Mouse (Mus musculus): ENCODE data around the gene Micall1.

DNA sequence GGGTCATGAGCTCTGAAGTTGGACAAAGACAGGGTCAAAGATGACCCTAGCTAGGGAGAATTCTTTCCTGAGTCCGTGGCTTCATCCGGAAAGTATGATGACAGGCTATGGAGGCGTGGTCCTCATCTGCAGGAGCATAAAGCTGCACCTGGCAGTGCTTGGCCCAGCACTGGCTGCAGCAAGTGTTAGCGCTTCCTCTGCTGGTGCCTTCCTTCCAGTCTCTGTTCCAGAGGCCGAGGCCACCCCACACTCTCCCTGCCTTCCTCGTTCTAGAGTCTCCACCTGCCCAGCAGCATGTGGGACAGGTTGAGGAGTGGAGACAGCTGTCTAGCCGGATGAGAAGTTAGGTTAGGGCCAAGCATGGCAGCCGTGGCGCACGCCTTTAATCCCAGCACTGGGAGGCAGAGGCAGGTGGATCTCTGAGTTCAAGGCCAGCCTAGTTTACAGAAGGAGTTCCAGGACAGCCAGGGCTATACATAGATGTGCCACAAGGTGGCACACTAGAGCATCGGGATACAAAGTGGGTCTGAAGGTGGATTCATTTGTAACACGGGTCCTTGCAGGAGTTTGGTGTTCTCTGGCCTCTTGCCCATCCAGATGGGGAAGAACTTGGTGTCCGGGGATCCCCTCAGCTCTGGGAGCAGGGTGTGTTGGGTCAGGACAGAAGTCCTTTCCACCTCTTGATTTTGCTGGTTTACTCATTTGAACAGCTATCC lies 17.7 kb downstream of the Micall1 start:
- no peak for TF ChIP-seq POLR2A (IDR thresholded peaks at IDR 0.05; ENCODE audit: control insufficient read depth, low read depth, low read length)
- peak; percentile 1; the same call in 1 of the 2 replicates for TF ChIP-seq CTCF (IDR thresholded peaks at IDR 0.05; ENCODE audit: control insufficient read depth, insufficient read depth, insufficient replicate concordance, low read depth, low read length)

Data from testis, adult 2 months (tissue).